Mouse (Mus musculus): ENCODE measurements around the gene Mndal. TPM values are rescaled to one million over a fixed set of nuclear protein-coding genes. Genes with fewer than 3 reads are reported as not detected.
"Not testable (repeated sequence)": the region's sequence is repeated elsewhere in the genome, so short reads cannot be mapped to it uniquely, and the experiment has no call there.

The Mndal gene
- 0.24 and 0.93 TPM in 2 replicates for polyA plus RNA-seq (2014; fragmentation: Nextera tagmentation; extraction: Ambion mirVana)

DNA sequence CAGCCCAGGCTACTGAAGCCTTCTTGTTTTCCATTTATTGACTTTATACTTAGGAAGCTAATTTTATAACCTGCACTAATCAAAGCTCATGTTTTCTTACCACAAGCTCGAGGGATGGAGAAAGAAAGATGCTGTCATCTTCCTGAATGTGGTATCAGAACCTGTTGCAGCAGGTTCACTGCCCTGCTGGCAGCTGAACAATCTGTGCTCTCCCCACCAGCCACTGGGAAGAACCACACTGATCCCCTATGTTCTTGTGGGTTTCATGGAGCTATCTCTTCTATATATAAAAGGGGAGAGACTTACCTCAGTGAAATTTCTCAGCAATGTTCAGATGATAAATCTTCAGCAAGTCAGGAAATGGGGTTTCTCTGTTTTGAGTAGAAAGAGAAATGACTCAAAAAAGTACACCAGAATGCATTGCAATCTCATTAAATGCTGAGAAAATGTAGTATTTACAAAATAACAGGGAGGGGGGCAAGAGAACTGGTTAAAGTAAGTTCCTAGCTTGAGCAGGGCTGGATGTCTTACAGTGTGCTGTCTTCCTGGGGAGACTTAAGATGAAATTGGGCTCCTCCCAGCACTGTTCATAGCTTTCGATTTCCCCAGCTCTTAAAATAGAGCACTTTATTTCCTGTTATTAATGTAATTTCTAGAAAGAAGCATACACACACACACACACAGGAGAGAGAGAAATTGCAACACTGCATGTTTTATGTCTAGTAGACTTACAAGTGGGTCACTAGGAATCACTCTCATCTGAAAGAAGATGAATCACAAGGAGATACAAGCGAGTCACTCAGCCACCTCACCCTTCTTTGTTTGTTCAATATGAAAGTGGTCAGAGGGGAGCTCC lies at the start of gene Mndal, which contains the start of gene Ifi203:
Mndal (minus strand) TSS at position 568 of the 856 bp plus-strand sequence.
Ifi203 (minus strand) TSS at position 749 of the 856 bp plus-strand sequence.
- not testable (repeated sequence) for H3K9me3 ChIP-seq (ENCODE audit: control insufficient read depth, low read length); H3K27ac ChIP-seq (ENCODE audit: low read depth, low read length); ATAC-seq (ENCODE audit: low FRiP score); H3K4me1 ChIP-seq (replicated peaks; ENCODE audit: control insufficient read depth, insufficient read depth, low read length); H3K4me3 ChIP-seq (ENCODE audit: low read depth, low read length); H3K4me2 ChIP-seq (replicated peaks; ENCODE audit: low read depth, low read length); H3K27me3 ChIP-seq (ENCODE audit: control insufficient read depth, insufficient read depth, low read length); DNase-seq (ENCODE audit: low spot score); H3K36me3 ChIP-seq (ENCODE audit: control insufficient read depth, insufficient read depth, low read length); H3K9ac ChIP-seq (ENCODE audit: low read depth, low read length)
- 80% methylated on average over 3 of the region's 3 CpGs for whole genome bisulfite sequencing

DNA sequence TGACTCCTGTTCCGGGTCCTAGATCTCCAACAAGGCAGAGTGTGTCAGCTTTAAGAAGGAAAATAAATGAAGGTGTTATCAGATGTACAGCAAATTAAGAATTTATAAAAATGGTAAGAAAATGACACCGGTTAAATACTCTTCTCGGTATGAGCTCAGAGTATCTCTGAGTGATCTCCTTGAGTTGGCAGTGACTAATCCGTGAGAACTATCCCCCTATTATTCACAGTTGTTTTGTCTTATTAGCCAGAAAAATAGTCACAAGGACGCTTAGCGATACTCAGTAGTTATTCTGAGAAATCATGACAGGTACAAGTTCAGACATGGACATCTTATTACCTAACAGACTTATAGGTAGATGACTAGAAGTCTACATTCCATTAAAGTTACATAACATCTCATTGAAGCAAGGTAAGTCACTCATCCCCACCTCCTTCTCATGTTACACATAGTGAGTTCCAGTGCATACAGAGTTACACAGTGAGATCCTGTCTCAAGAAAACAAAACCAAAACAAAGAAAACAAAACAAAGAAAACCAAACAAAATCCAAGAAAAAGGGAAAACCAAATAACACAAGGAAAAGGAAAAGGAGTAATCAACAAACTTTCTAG lies 40.5 kb upstream of the Mndal start, which contains the start of gene Ifi202b:
Ifi202b (minus strand) TSS at position 51 of the 612 bp plus-strand sequence.
- H3K27ac ChIP-seq (ENCODE audit: low read depth, low read length); ATAC-seq (ENCODE audit: low FRiP score); H3K27me3 ChIP-seq (ENCODE audit: control insufficient read depth, insufficient read depth, low read length); H3K36me3 ChIP-seq (ENCODE audit: control insufficient read depth, insufficient read depth, low read length); H3K9ac ChIP-seq (ENCODE audit: low read depth, low read length); H3K4me3 ChIP-seq (ENCODE audit: low read depth, low read length); DNase-seq (ENCODE audit: low spot score); H3K4me2 ChIP-seq (replicated peaks; ENCODE audit: low read depth, low read length); H3K4me1 ChIP-seq (replicated peaks; ENCODE audit: control insufficient read depth, insufficient read depth, low read length); H3K9me3 ChIP-seq (ENCODE audit: control insufficient read depth, low read length): not testable (repeated sequence)
- 92% methylated on average over 6 of the region's 6 CpGs for WGBS

DNA sequence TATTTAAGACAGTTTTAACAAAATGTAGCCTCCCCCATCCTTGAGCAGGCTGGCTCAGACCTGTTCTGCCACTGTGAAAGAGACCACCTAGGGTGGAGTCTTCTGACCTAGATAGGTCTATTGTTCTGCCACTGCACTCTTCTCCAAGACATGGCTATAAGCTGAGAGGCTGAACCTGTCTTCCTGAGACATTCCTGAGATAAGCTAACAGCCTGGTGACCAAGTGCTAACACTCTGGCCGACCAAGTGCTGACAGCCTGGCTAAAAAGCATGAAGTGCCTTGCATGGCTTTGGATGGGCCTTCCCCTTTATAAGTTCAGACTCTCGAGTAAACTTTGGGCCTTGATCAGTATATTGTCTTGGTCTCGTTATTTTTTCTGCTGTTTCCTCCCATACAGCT lies 38.7 kb upstream of the Mndal start:
- ATAC-seq (ENCODE audit: low FRiP score); DNase-seq (ENCODE audit: low spot score); H3K9me3 ChIP-seq (ENCODE audit: control insufficient read depth, low read length); H3K27me3 ChIP-seq (ENCODE audit: control insufficient read depth, insufficient read depth, low read length); H3K27ac ChIP-seq (ENCODE audit: low read depth, low read length); H3K4me2 ChIP-seq (replicated peaks; ENCODE audit: low read depth, low read length); H3K9ac ChIP-seq (ENCODE audit: low read depth, low read length); H3K4me1 ChIP-seq (replicated peaks; ENCODE audit: control insufficient read depth, insufficient read depth, low read length); H3K36me3 ChIP-seq (ENCODE audit: control insufficient read depth, insufficient read depth, low read length); H3K4me3 ChIP-seq (ENCODE audit: low read depth, low read length): not testable (repeated sequence)
- WGBS = 57% methylated on average over 3 of the region's 3 CpGs

DNA sequence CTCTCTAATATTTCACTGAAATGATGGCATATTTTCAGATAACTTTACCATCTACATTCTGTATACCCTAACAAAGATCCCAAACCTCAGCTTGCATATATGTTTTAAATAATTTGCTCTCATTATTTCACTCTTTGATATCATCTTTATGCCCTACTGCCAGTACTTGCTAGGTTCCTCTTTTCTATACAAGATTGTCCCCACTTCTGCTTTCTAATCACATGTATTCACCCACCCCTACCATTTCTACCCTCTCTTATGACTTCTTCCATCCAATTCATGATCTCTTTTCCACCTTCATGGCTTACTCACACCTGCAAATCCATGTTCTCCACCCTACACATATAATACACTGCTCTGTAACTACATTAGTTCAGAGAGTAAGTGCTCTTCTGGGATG lies 35.3 kb upstream of the Mndal start:
- H3K4me2 ChIP-seq (replicated peaks; ENCODE audit: low read depth, low read length) = no peak overlapping the region
- no peak overlapping the region for H3K4me3 ChIP-seq (ENCODE audit: low read depth, low read length)
- DNase-seq (ENCODE audit: low spot score) = no peak
- H3K27ac ChIP-seq (ENCODE audit: low read depth, low read length) = no peak overlapping the region
- ATAC-seq (ENCODE audit: low FRiP score) = no peak
- no peaks in the 10 kb centered on the region for H3K27me3 ChIP-seq (ENCODE audit: control insufficient read depth, insufficient read depth, low read length)
- H3K36me3 ChIP-seq (ENCODE audit: control insufficient read depth, insufficient read depth, low read length) = no peaks in the 10 kb centered on the region
- no peak overlapping the region for H3K9ac ChIP-seq (ENCODE audit: low read depth, low read length)
- no peaks in the 10 kb centered on the region for H3K9me3 ChIP-seq (ENCODE audit: control insufficient read depth, low read length)
- no peaks in the 10 kb centered on the region for H3K4me1 ChIP-seq (replicated peaks; ENCODE audit: control insufficient read depth, insufficient read depth, low read length)

DNA sequence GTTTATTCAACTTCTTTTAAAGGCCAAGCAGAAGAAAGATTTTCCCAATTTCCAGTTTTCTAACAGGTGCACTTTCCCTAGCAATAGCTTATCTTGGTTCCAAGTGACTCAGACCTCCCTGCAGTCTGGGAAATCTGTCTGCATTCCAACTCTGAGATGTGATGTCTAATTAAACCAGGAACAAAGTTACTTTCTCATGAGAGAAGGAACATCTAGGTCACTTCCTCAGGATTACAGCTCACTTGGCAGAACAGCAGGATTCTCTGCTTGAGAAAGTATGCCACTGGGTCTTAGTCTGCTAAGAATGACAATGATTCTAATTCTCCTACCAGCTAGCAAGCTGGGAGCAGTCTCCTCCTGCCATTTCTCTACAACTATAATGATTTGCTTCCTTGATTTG lies 30.8 kb upstream of the Mndal start:
- no peak overlapping the region for H3K4me3 ChIP-seq (ENCODE audit: low read depth, low read length)
- H3K36me3 ChIP-seq (ENCODE audit: control insufficient read depth, insufficient read depth, low read length) = no peaks in the 10 kb centered on the region
- H3K9ac ChIP-seq (ENCODE audit: low read depth, low read length) = no peak overlapping the region
- no peaks in the 10 kb centered on the region for H3K27me3 ChIP-seq (ENCODE audit: control insufficient read depth, insufficient read depth, low read length)
- H3K9me3 ChIP-seq (ENCODE audit: control insufficient read depth, low read length) = no peaks in the 10 kb centered on the region
- ATAC-seq (ENCODE audit: low FRiP score) (no peak), DNase-seq (ENCODE audit: low spot score) (no peak)
- H3K27ac ChIP-seq (ENCODE audit: low read depth, low read length) = no peak overlapping the region
- H3K4me1 ChIP-seq (replicated peaks; ENCODE audit: control insufficient read depth, insufficient read depth, low read length) = no peaks in the 10 kb centered on the region
- no peak overlapping the region for H3K4me2 ChIP-seq (replicated peaks; ENCODE audit: low read depth, low read length)

DNA sequence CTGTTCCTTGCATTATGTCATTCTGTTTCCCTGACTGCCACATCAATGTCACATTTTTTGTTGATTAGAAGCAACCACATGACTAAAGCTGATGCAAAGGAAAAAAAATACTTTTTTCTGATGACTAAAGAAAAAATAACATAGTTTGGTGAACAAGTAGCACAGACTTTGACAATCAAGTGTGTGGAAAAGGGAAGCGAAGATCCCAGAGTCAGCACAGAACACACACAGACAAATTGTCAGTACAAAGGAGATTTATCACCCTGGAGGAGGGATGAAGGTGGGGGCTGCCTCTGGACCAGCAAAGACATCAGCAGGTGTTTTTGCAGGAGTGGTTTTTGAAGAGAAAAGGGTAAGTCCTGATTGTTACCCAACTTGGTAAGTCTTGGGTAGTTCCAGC lies 19.2 kb upstream of the Mndal start:
- DNase-seq (ENCODE audit: low spot score); H3K4me1 ChIP-seq (replicated peaks; ENCODE audit: control insufficient read depth, insufficient read depth, low read length); H3K9me3 ChIP-seq (ENCODE audit: control insufficient read depth, low read length); H3K36me3 ChIP-seq (ENCODE audit: control insufficient read depth, insufficient read depth, low read length); H3K27me3 ChIP-seq (ENCODE audit: control insufficient read depth, insufficient read depth, low read length); H3K9ac ChIP-seq (ENCODE audit: low read depth, low read length); ATAC-seq (ENCODE audit: low FRiP score); H3K4me2 ChIP-seq (replicated peaks; ENCODE audit: low read depth, low read length); H3K4me3 ChIP-seq (ENCODE audit: low read depth, low read length); H3K27ac ChIP-seq (ENCODE audit: low read depth, low read length): not testable (repeated sequence)
- 79% methylated on average over 1 of the region's 1 CpGs for WGBS

DNA sequence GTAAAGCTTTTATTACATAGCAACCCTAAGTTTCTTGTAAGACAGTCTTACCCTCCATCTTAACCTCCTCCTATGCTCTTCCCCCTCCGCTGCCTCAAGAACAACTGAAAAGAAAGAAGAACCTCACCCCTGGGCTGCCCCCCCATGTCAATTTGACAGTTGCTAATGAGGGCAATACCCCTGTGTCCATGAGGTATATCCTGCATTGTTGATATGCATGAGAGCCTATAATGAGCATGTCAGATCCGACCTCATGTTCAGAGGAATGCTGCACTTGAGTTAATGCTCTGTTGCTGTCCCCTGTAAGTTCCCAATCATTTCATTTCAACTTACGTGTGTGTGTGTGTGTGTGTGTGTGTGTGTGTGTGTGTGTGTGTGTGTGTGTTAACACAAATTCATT lies 17.7 kb upstream of the Mndal start:
- not testable (repeated sequence) for H3K27ac ChIP-seq (ENCODE audit: low read depth, low read length); ATAC-seq (ENCODE audit: low FRiP score); H3K4me1 ChIP-seq (replicated peaks; ENCODE audit: control insufficient read depth, insufficient read depth, low read length); H3K9me3 ChIP-seq (ENCODE audit: control insufficient read depth, low read length); H3K27me3 ChIP-seq (ENCODE audit: control insufficient read depth, insufficient read depth, low read length); DNase-seq (ENCODE audit: low spot score); H3K36me3 ChIP-seq (ENCODE audit: control insufficient read depth, insufficient read depth, low read length); H3K4me2 ChIP-seq (replicated peaks; ENCODE audit: low read depth, low read length); H3K4me3 ChIP-seq (ENCODE audit: low read depth, low read length); H3K9ac ChIP-seq (ENCODE audit: low read depth, low read length)
- WGBS = 62% methylated on average over 3 of the region's 3 CpGs

DNA sequence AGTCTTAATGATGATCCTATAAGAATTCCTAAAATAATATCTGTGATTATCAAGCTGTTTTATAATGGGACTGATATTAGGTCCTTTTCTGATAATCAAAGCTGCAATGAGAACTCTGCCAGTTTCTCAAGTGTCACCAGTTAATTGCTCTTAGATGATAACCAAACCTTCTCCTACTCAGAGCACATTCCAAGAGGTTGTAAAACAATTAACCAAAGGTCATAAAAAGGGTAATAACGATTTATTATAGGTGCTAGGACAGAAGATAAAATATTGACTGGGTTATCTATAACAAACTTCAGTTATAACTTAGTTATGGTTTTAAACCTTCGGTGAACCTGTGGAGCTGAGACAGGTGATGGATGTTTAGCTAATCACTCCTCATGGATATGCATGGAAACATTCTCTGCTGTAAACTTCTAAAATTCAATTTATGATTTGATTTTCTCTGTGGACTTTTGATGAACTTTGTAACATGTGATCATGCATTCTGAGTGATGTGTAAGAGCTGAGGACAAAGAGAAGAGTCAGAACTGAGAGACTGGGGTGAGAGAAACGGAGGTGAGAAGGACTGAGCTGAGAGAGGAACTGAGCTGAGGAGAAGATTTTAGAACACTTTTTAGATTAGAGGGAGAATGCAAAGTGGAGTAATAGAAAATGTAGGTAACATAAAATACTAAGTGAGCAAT lies 13.7 kb upstream of the Mndal start:
- not testable (repeated sequence) for H3K9me3 ChIP-seq (ENCODE audit: control insufficient read depth, low read length); H3K9ac ChIP-seq (ENCODE audit: low read depth, low read length); H3K4me2 ChIP-seq (replicated peaks; ENCODE audit: low read depth, low read length); DNase-seq (ENCODE audit: low spot score); H3K4me1 ChIP-seq (replicated peaks; ENCODE audit: control insufficient read depth, insufficient read depth, low read length); H3K4me3 ChIP-seq (ENCODE audit: low read depth, low read length); H3K27ac ChIP-seq (ENCODE audit: low read depth, low read length); ATAC-seq (ENCODE audit: low FRiP score); H3K36me3 ChIP-seq (ENCODE audit: control insufficient read depth, insufficient read depth, low read length); H3K27me3 ChIP-seq (ENCODE audit: control insufficient read depth, insufficient read depth, low read length)
- 71% methylated on average over 3 of the region's 3 CpGs for WGBS
